Mouse (Mus musculus): Measurements from ENCODE around the gene Pbld1. TPM values are rescaled to one million over a fixed set of nuclear protein-coding genes. Genes with fewer than 3 reads are reported as not detected.
"Not testable (repeated sequence)": the region's sequence is repeated elsewhere in the genome, so short reads cannot be mapped to it uniquely, and the experiment has no call there.

Gene Pbld1
- polyA plus RNA-seq, 1 experiment from 2014 or later: 1.2 TPM

DNA sequence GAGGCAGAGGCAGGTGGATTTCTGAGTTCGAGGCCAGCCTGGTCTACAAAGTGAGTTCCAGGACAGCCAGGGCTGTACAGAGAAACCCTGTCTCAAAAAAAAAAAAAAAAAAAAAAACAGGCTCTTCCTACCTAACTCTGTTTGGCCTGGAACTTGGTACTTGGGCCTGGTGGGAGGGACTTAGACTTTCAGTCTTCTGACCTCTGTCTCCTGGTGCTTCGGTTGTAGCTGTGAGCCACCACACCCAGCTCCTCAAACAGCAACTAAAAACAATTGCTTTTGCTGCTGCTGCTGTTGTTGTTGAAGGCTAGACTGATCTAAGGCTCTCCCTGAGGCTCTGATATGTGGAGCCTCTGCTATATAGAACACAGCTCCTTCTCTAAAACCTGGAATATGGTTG is 10.9 kb upstream of the Pbld1 start:
- Histone ChIP-seq H3K4me1 (replicated peaks; ENCODE audit: control insufficient read depth, insufficient read depth) (no peaks in the 10 kb centered on the region), H3K4me3 (ENCODE audit: low read depth, low read length) (no peak overlapping the region), H3K4me2 (replicated peaks; ENCODE audit: low read depth) (no peak overlapping the region), H3K9me3 (ENCODE audit: control insufficient read depth, low read length) (no peaks in the 10 kb centered on the region), H3K36me3 (ENCODE audit: control insufficient read depth, insufficient read depth, low read length) (no peaks in the 10 kb centered on the region), H3K9ac (ENCODE audit: low read length) (no peak overlapping the region), H3K27me3 (ENCODE audit: control insufficient read depth, insufficient read depth, low read length) (no peaks in the 10 kb centered on the region), H3K27ac (replicated peaks) (no peak overlapping the region)
- 38% methylated on average over 1 of the region's 2 CpGs for WGBS
- ATAC-seq (ENCODE audit: low FRiP score, low TSS enrichment) (no peak), DNase-seq (ENCODE audit: low spot score) (no peak)
- no peak for TF ChIP-seq CTCF (IDR thresholded peaks at IDR 0.05; ENCODE audit: low read depth)
- no peak for TF ChIP-seq EP300 (optimal IDR thresholded peaks at IDR 0.05)

DNA sequence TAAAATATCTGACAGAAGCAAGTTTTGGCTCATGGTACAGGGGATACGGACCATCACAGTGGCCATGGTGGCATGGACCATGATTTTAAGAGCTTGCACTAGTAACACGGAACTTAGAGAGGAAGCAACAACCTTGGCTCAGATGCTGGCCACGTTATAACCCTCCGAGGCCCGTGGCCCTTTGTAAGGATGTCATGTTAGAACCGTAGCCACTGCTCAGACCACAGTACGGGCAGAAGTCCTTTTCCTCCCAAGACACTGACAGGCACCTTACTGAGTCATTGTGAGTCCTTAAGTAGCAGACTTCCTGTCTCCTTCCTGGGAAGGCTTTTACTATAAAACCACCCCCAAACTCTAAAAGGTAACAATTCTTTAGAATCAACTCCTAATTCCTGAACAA is 8.7 kb upstream of the Pbld1 start:
- ATAC-seq (ENCODE audit: low FRiP score, low TSS enrichment) (no peak), DNase-seq (ENCODE audit: low spot score) (no peak)
- H3K9me3 ChIP-seq (ENCODE audit: control insufficient read depth, low read length): no peaks in the 10 kb centered on the region
- no peak overlapping the region for H3K4me3 ChIP-seq (ENCODE audit: low read depth, low read length)
- TF ChIP-seq CTCF (IDR thresholded peaks at IDR 0.05; ENCODE audit: low read depth) (no peak), EP300 (optimal IDR thresholded peaks at IDR 0.05) (no peak)
- WGBS: 80% methylated on average over 7 of the region's 7 CpGs
- H3K27me3 ChIP-seq (ENCODE audit: control insufficient read depth, insufficient read depth, low read length): no peaks in the 10 kb centered on the region
- no peak overlapping the region for H3K27ac ChIP-seq (replicated peaks)
- H3K4me2 ChIP-seq (replicated peaks; ENCODE audit: low read depth): no peak overlapping the region
- no peaks in the 10 kb centered on the region for H3K4me1 ChIP-seq (replicated peaks; ENCODE audit: control insufficient read depth, insufficient read depth)
- no peaks in the 10 kb centered on the region for H3K36me3 ChIP-seq (ENCODE audit: control insufficient read depth, insufficient read depth, low read length)
- H3K9ac ChIP-seq (ENCODE audit: low read length): no peak overlapping the region

DNA sequence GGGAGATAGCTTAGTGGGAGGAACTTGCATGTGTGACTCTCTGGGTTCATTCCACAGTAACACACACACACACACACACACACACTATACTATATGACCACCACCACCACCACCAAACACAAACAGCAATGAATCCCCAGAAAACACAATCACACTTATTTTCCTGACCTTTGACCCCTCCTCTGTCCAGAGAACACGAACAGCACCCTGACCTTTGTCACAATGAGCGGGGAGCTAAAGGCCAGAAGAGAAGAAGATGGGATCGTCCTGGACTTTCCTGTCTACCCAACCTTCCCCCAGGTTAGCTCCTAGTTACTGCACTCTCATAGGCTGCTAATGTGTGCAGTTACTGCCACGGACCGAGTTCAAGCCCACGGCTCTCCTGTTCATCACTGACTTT is 8.0 kb upstream of the Pbld1 start:
- Histone ChIP-seq H3K36me3 (ENCODE audit: control insufficient read depth, insufficient read depth, low read length) (no peaks in the 10 kb centered on the region), H3K4me1 (replicated peaks; ENCODE audit: control insufficient read depth, insufficient read depth) (no peaks in the 10 kb centered on the region), H3K9ac (ENCODE audit: low read length) (no peak overlapping the region), H3K9me3 (ENCODE audit: control insufficient read depth, low read length) (no peaks in the 10 kb centered on the region), H3K27me3 (ENCODE audit: control insufficient read depth, insufficient read depth, low read length) (no peaks in the 10 kb centered on the region), H3K27ac (replicated peaks) (no peak overlapping the region), H3K4me3 (ENCODE audit: low read depth, low read length) (no peak overlapping the region), H3K4me2 (replicated peaks; ENCODE audit: low read depth) (no peak overlapping the region)
- DNase-seq (ENCODE audit: low spot score) (no peak), ATAC-seq (ENCODE audit: low FRiP score, low TSS enrichment) (no peak)
- no peak for TF ChIP-seq CTCF (IDR thresholded peaks at IDR 0.05; ENCODE audit: low read depth)
- no peak for TF ChIP-seq EP300 (optimal IDR thresholded peaks at IDR 0.05)
- WGBS: 88% methylated on average over 6 of the region's 6 CpGs

DNA sequence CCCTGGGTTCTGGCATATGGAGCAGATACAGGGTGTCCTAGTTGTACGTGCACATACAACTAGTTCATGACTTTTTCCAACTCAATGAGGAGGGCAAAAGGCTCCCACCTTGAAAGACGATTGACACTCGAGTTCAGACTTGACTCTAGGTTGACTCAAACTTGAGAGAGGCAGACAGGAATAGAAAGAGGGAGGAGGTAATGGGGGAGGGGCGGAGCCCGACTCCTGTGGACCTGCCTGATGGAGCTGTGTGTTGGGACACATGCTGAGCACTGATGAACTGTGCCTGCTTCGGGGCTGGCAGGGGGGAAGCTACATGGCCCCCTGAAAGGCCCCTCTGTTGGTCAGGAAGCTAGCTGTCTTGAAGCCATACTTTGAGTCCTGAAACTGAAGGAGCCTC is 7.0 kb upstream of the Pbld1 start:
- TF ChIP-seq CTCF (IDR thresholded peaks at IDR 0.05; ENCODE audit: low read depth) (no peak), EP300 (optimal IDR thresholded peaks at IDR 0.05) (no peak)
- no peaks in the 10 kb centered on the region for H3K36me3 ChIP-seq (ENCODE audit: control insufficient read depth, insufficient read depth, low read length)
- no peak overlapping the region for H3K27ac ChIP-seq (replicated peaks)
- ATAC-seq (ENCODE audit: low FRiP score, low TSS enrichment) (no peak), DNase-seq (ENCODE audit: low spot score) (no peak)
- no peak overlapping the region for H3K4me2 ChIP-seq (replicated peaks; ENCODE audit: low read depth)
- H3K9ac ChIP-seq (ENCODE audit: low read length): no peak overlapping the region
- no peak overlapping the region for H3K4me3 ChIP-seq (ENCODE audit: low read depth, low read length)
- no peaks in the 10 kb centered on the region for H3K4me1 ChIP-seq (replicated peaks; ENCODE audit: control insufficient read depth, insufficient read depth)
- no peaks in the 10 kb centered on the region for H3K9me3 ChIP-seq (ENCODE audit: control insufficient read depth, low read length)
- WGBS: 52% methylated on average over 6 of the region's 6 CpGs
- H3K27me3 ChIP-seq (ENCODE audit: control insufficient read depth, insufficient read depth, low read length): no peaks in the 10 kb centered on the region

DNA sequence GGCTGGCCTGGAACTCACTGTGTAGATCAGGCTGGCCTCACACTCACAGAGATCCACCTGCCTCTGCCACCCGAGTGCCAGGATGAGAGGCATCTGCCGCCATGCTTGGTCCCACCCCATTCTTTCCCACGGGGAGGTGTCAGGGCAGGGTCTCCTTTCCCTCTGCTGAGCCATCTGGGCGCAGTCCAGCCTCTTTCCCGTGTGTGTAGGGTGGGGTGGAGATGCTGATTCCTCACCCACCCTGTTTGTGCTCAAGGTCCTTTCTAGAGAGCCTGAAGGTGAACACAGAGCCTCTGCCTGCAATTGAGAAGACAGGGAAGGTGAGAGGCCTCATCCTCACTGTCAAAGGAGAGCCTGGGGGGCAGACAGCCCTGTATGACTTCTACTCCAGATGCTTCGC is 5.9 kb upstream of the Pbld1 start:
- H3K4me3 ChIP-seq (ENCODE audit: low read depth, low read length); ATAC-seq (ENCODE audit: low FRiP score, low TSS enrichment); H3K9me3 ChIP-seq (ENCODE audit: control insufficient read depth, low read length); DNase-seq (ENCODE audit: low spot score); H3K9ac ChIP-seq (ENCODE audit: low read length); H3K27ac ChIP-seq (replicated peaks); H3K27me3 ChIP-seq (ENCODE audit: control insufficient read depth, insufficient read depth, low read length); H3K4me2 ChIP-seq (replicated peaks; ENCODE audit: low read depth); H3K36me3 ChIP-seq (ENCODE audit: control insufficient read depth, insufficient read depth, low read length); H3K4me1 ChIP-seq (replicated peaks; ENCODE audit: control insufficient read depth, insufficient read depth): not testable (repeated sequence)
- 75% methylated on average over 6 of the region's 6 CpGs for WGBS

DNA sequence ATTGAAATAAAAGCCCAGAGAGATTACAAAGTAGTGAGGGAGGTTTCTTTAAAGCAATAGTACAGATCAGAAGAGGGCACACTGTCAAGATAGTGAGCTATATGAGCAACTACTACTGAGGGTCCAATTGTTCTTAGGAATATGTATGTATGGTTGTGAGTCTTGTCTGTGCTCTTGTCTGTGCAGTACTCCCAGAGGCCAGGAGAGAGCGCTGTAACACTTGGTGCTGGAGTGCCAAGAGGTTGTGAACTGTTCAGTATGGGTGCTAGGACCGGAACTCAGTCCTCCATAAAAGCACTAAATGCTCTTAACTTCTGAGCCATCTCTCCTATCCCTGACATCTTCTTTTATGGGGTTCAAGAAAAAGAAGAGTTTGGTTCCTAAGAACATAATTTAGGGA is 5.4 kb upstream of the Pbld1 start:
- Histone ChIP-seq H3K9me3 (ENCODE audit: control insufficient read depth, low read length) (no peaks in the 10 kb centered on the region), H3K36me3 (ENCODE audit: control insufficient read depth, insufficient read depth, low read length) (no peaks in the 10 kb centered on the region), H3K27me3 (ENCODE audit: control insufficient read depth, insufficient read depth, low read length) (no peaks in the 10 kb centered on the region), H3K9ac (ENCODE audit: low read length) (no peak overlapping the region), H3K4me2 (replicated peaks; ENCODE audit: low read depth) (no peak overlapping the region), H3K4me3 (ENCODE audit: low read depth, low read length) (no peak overlapping the region), H3K4me1 (replicated peaks; ENCODE audit: control insufficient read depth, insufficient read depth) (no peaks in the 10 kb centered on the region), H3K27ac (replicated peaks) (no peak overlapping the region)
- DNase-seq (ENCODE audit: low spot score) (no peak), ATAC-seq (ENCODE audit: low FRiP score, low TSS enrichment) (no peak)
- 66% methylated on average over 2 of the region's 2 CpGs for WGBS
- TF ChIP-seq CTCF (IDR thresholded peaks at IDR 0.05; ENCODE audit: low read depth) (peak; percentile 42; the same call in 1 of the 2 replicates), EP300 (optimal IDR thresholded peaks at IDR 0.05) (no peak)

Measured in stomach, postnatal 0 days (tissue).